Mouse (Mus musculus): ENCODE data around the gene Ppp1r13b. TPM values are rescaled to one million over a fixed set of nuclear protein-coding genes. Genes with fewer than 3 reads are reported as not detected.

Ppp1r13b gene
- polyA plus RNA-seq, 1 experiment, result 20.6 TPM

- TF ChIP-seq GATA1 (IDR thresholded peaks at IDR 0.05; ENCODE audit: low read length), result no peak
Observed at GRCm38 (mm10) chr12:111827556-111827955, 80.4 kb downstream of the Ppp1r13b start.

- TF ChIP-seq GATA1 (IDR thresholded peaks at IDR 0.05; ENCODE audit: low read length), result no peak
Observed at GRCm38 (mm10) chr12:111821931-111822330, 86.0 kb downstream of the Ppp1r13b start.

- TF ChIP-seq GATA1 (IDR thresholded peaks at IDR 0.05; ENCODE audit: low read length), result no peak
Observed at GRCm38 (mm10) chr12:111820708-111821107, 87.2 kb downstream of the Ppp1r13b start.

- no peak for TF ChIP-seq GATA1 (IDR thresholded peaks at IDR 0.05; ENCODE audit: low read length)
Observed at GRCm38 (mm10) chr12:111819936-111820335, 88.0 kb downstream of the Ppp1r13b start.

- TF ChIP-seq GATA1 (IDR thresholded peaks at IDR 0.05; ENCODE audit: low read length), result no peak
Observed at GRCm38 (mm10) chr12:111817991-111818390, 89.9 kb downstream of the Ppp1r13b start.

- TF ChIP-seq GATA1 (IDR thresholded peaks at IDR 0.05; ENCODE audit: low read length), result no peak
Observed at GRCm38 (mm10) chr12:111816967-111817366, 90.9 kb downstream of the Ppp1r13b start.

GRCm38 (mm10) chr12:111816528-111816927 lies 91.4 kb downstream of the Ppp1r13b start:
- TF ChIP-seq GATA1 (IDR thresholded peaks at IDR 0.05; ENCODE audit: low read length), result no peak

DNA sequence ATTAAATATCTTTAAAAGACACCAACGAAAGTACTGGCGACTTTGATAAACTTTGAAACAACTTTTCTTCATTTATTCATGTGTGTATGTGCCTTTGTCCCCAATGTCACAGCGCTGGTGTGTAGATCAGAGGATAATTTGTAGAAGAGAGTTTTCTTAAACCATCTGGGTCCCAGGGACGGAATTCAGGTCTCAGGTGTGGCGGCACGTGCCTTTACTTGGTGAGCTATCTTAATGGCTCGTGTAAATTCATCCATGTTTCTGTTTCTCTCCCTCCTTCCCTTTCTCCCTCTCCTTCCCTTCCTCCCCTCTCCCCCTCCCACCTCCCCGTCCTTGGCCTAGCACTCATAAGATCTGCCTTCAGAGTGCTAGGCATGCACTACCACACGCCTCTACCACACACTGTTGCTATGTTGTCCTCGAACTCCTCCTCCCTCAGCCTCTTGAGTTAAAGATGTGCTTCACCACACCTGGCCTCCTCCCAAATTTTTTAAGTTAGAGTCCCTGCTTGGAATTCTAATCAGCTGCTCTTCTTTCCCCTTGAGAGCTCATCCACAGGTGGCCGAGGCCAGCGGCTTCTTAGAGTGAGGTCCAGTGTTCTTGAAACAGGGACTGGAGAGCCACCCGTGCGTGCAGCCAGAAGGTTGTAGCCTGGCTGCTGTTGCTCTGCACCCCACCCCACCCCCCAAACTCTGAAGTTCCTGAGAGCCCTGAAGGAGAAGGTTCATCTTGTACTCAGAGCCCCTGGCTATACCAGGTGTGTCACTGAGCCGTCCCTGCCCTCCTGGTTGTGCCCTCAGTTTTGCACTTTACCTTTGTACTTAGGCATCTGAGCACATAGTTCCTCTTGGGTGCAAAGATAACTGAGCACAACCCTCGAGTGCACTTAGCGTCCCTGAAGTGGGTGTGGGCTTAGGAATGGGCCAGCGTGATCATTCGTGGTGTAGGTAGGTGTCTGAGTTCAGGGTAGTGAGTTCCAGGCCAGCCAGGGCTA lies 92.8 kb downstream of the Ppp1r13b start:
- no peak for TF ChIP-seq GATA1 (IDR thresholded peaks at IDR 0.05; ENCODE audit: low read length)

GRCm38 (mm10) chr12:111813766-111814617 lies 93.9 kb downstream of the Ppp1r13b start, which contains the start of the genes Xrcc3 and Zfyve21:
Gene Xrcc3 (minus strand): TSS chr12:111813873.
Gene Zfyve21 (plus strand): TSS chr12:111814170.
- TF ChIP-seq GATA1 (IDR thresholded peaks at IDR 0.05; ENCODE audit: low read length), result no peak

- TF ChIP-seq GATA1 (IDR thresholded peaks at IDR 0.05; ENCODE audit: low read length), result no peak
Observed at GRCm38 (mm10) chr12:111813111-111813765, 94.7 kb downstream of the Ppp1r13b start.

DNA sequence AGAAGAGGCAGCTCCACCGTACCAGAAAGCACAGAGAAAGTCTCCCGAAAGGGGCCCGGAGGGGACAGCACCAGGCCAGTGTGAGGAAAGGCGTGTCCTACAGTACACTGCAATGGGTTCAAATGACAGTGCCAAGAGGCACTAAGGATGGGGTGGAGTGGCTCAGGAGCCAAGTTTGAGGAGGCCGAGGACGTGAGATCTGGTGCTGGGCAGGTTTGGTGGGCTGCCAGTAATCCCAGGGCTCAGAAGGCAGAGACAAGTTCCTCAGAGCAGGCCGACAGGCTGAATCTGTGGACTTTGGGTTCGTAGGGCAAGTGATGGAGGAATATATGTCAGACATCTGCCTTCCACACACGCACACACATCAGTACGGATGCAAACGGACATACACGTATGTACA lies 95.3 kb downstream of the Ppp1r13b start:
- no peak for TF ChIP-seq GATA1 (IDR thresholded peaks at IDR 0.05; ENCODE audit: low read length)

- no peak for TF ChIP-seq GATA1 (IDR thresholded peaks at IDR 0.05; ENCODE audit: low read length)
Observed at GRCm38 (mm10) chr12:111812075-111812474, 95.8 kb downstream of the Ppp1r13b start.

DNA sequence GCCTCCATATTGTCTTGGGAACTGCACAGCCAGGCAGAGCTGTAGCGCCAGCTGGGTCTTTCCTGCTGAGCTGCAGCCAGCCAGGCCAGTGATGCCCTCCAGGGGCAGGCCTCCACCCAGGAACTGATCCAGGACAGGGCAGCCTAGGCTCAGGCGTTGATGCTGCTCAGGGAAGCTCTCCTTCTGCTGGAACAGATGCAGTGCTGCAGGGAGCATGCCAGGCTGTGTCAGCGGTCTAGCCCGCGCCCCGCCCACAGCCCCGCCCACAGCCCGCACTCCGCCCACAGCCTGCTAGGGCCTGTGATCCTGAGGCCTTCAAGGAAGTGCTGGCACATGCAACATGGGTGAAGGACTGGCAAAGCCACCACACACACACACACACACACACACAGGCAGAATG lies 98.1 kb downstream of the Ppp1r13b start:
- no peak for TF ChIP-seq GATA1 (IDR thresholded peaks at IDR 0.05; ENCODE audit: low read length)

DNA sequence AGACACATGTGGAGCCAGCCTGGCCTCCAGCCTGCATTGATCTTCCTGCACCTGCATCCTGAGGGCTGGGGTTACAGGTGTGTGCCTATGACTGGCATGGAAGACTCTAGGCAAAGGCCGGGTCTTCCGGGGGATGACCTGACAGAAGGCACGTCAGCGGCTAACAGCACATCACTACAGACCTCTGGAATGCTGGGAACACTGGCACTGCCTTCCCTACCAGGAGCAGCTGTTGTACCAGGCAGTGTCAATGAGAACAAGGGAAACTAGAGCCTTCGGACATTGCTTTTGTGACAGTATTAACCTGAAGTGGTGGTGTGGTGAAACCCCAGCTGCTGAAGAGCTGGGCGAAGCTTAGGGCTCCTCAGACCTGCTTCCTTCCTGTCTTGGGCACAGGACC lies 99.1 kb downstream of the Ppp1r13b start:
- no peak for TF ChIP-seq GATA1 (IDR thresholded peaks at IDR 0.05; ENCODE audit: low read length)

DNA sequence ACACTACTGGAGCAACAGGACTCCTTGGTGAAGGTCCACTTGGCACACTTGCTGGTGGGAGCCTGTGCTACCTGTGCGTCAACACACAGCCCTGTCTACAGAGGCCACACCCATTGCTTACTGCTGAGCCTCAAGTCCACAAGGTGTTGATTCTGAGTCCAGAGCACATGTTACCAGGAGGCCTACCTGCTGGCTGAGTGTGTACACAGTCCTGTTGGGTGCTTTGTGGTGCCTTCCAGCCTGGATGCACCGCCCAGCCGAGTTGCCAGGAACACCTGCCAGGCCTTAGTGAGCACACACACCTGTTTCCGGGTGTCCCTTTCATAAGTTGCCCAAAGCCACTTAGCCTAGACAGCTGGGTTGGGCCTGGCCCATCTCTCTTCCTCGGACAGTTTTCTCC lies 104.4 kb downstream of the Ppp1r13b start:
- TF ChIP-seq GATA1 (IDR thresholded peaks at IDR 0.05; ENCODE audit: low read length), result no peak

All from G1E-ER4 (cell line).